Mouse (Mus musculus) megakaryocyte, adult 5-6 weeks (primary cell): ENCODE measurements around the gene Adcy9. TPM values are rescaled to one million over a fixed set of nuclear protein-coding genes. Genes with fewer than 3 reads are reported as not detected.

Source experiments
- ATAC-seq: 2 replicates; pipeline ENCODE4 v1.8.0; 2016; ENCODE audit warnings: mild to moderate bottlenecking, inconsistent platforms; ENCODE audit not compliant: poor library complexity, severe bottlenecking
- total RNA-seq, 2 experiments: library from RNA; stranded (forward) in 1 of 2; stranded (reverse) in 1 of 2; fragments of 153-499, 151-499 nt in 1 of 2; fragments of 221-1000, 200-1000 nt in 1 of 2; gene quantifications; 2 replicates each; pipeline versions ENCODE4 v1.2.3 to v1.2.4; 2015 to 2017

Adcy9 gene
- total RNA-seq, 2 experiments from 2014 or later: 2.3 to 3.0 TPM

- ATAC-seq: peak; percentile 28
Measured at GRCm38 (mm10) chr16:4419546-4420297, 576 bp downstream of the Adcy9 start.

DNA sequence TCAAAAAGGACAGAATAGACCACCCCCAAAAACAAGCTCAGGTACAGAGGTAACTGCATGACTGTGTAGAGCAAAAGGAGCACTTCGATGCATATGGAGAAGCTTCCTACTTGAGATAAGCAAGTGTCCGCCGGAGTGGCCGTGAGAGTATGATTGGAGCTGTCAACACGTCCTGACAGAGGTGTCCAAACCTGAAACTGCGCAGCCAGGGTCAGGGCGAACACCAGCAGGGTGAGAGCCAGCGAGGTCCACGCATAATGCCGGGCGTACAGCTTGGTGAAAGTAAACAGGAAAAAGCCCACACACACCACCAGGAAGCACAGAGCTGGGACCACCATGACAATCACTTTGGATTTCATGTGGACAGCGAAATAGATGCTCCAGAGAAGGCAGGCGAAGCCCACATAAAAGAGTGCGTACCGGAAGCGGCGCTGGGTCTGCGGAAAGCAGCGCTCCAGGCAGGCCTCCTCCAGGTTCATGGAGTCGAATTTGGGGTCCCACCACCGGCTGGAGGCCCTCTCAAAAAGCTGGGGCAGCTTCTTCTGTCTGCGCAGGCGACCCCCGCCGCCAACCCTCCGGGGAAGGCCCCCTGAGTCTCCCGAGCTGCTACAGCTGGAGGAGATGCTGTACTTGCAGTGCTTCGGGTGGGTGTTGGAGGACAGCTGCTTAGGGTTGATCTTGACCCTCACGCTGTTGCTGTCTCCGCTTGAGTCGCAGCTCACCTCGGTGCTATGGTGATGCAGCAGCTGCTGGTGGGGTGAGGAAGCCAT lies 1.3 kb downstream of the Adcy9 start:
- 0 out of 2 replicates have a peak, but pooled peaks have one; percentile 4 for ATAC-seq

DNA sequence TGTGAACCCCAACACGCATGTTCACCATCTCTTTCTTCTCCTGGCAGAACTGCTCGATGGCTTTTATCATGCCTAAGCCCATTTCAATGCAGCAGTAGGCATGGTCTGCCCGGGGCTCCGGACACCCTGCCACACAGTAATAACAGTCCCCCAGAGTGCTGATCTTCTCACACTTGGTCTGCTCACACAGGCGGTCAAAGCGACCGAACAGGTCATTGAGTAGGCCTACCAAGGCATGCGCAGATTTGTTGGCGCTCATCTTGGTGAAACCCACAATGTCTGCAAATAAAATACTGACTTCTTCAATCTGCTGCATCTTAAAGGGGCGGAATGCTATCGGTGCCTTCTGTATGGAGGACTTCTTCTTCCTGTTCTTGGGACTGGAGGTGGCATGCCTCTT lies 2.2 kb downstream of the Adcy9 start:
- no peak for ATAC-seq

- no peak for ATAC-seq
Measured at GRCm38 (mm10) chr16:4417455-4417854, 2.8 kb downstream of the Adcy9 start.

- ATAC-seq: no peak
Measured at GRCm38 (mm10) chr16:4414881-4415585, 5.3 kb downstream of the Adcy9 start.

DNA sequence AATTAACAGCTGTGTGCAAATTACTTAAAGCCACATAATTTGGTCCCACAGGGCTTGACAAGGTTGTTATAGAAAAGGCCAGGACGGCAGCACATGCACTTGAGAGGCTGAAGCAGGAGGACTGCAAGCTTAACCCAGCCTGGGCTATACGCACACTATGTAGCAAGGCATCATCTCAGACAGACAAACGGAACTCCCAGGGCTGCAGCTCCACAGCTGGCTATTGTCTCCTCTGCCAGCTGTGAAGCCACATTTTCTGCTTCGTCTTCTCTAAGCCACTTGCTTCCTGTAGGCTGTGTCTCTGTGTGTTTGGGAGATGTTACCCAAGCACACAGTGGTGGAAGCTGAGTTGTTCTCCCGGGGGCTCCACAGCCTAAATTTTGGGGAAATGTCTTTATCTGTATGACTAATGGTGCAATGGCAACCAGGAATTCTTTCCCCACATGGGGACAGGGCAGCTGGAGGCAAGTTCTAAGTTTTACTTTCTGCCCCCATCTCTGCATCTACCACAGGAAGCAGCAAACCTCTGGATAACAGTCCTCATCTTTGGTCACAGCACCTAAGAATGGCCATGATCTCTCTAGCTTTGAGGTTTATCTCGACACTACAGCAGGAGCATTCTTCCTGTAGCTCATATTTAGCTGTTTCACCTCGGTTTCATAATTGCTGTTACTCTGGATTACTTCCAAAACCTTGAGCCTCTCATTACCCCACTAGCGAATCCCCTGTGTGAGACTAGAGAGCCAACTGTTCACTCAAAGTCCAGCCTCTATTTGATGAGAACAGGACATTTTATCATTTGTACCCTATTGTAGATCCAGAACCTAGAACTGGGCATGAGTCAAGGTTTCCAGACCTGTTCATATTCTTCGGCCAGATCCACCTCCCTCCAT lies 6.1 kb downstream of the Adcy9 start:
- peak; percentile 63 for ATAC-seq

GRCm38 (mm10) chr16:4413301-4413700 lies 7.0 kb downstream of the Adcy9 start:
- 0 out of 2 replicates have a peak, but pooled peaks have one; percentile 20 for ATAC-seq

- no peak for ATAC-seq
Measured at GRCm38 (mm10) chr16:4412298-4412697, 8.0 kb downstream of the Adcy9 start.

- ATAC-seq: no peak
Measured at GRCm38 (mm10) chr16:4411296-4411695, 9.0 kb downstream of the Adcy9 start.

DNA sequence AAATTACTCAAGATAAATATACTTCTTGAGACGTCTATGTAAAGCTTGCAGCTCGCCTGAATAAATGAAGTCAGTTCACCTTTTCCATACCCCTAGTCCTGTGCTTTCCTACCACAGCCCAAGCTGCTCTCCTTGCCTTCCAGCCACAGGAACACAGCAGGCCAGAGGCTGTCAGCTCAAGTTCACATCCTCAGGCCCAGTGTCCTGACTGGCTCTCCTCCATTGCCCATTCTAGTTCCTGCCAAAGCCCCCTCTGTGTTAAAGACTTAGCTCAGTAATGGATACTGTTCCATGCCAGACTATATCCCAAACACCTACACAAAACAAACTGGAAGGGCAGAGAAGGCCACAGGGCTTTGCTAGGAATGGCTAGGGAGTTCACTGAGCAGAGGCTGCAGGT lies 12.8 kb downstream of the Adcy9 start:
- ATAC-seq: no peak

- ATAC-seq: no peak
Measured at GRCm38 (mm10) chr16:4406706-4407105, 13.6 kb downstream of the Adcy9 start.

DNA sequence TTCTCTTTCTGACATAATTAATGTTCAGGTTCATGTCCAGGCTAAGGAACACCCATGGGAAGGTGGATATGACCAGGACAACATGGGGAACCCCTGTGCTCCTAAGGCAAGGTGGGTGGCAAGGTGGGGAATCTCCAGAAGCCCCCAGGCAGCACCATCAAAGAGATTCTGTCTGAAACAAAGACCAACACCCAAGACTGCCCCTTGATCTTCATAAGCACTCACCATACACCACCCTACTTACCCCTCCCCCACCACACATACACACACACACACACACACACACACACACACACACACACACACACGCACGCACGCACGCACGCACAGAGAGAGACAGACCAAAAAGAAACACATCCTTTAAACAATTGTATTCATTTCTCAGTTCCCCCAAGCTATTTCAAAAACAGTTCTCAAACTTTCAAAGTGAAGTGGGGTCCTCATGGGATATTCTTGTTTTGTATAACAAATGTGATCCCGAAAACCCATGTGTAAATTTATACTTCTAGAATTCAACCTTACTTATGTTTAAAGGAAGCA lies 14.2 kb downstream of the Adcy9 start:
- no peak for ATAC-seq

DNA sequence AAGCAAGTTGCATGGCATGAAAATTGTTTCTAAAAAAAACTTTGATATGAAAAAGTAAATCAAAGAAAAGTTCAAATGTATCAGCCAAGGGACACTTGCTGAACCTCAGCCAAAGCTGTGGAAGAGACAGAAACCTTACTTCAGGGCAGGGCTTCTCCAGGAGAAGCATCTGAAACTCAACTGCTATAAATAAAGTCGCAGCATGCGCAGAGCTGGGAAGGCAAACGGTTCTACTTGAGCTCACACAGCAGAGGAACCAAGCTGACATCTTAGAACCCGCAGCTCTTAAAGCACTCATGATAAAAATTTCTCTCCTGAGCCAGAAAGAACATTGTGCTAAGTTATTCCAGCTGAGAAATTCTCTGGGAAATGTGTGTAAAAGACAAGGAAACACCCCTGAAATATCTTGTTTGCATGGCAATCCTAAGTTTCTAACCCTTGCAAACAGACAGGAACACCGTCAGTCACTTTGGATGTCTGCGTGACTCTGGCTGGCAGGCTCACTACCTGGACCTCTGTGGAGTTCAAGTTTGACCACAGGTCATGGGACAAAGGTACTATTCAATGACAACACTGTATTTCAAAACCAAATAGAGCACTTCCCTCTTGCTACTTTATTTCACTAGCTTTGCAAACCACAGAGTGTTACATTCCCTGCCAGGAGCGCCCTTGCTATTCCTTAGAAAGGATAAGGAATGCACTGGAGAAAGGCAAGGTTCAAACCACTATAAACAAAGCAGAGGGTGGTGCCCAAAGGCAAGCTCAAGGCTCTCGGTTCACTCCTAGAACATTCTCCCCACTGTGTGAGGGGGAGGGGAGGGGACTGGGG lies 15.2 kb downstream of the Adcy9 start:
- ATAC-seq: peak; percentile 86

DNA sequence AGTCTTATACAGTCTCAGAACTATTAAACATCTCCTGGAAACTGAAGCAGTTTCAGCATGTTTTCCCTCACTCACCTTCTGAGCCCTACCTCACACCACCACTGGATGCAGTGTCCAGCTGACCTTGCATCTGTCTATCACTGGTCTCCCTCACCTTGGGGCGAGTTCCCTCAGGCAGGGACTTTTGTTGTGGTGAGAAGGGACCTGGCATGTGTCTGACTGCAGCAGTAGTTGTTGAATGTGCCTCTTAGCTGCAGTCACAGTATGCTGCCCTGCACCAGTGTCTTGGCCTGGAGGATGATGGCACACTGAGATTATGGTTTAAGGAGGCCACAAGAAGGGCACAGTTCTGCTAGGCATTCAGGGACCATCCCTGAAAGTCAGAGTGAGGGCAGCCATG lies 19.2 kb downstream of the Adcy9 start:
- no peak for ATAC-seq

DNA sequence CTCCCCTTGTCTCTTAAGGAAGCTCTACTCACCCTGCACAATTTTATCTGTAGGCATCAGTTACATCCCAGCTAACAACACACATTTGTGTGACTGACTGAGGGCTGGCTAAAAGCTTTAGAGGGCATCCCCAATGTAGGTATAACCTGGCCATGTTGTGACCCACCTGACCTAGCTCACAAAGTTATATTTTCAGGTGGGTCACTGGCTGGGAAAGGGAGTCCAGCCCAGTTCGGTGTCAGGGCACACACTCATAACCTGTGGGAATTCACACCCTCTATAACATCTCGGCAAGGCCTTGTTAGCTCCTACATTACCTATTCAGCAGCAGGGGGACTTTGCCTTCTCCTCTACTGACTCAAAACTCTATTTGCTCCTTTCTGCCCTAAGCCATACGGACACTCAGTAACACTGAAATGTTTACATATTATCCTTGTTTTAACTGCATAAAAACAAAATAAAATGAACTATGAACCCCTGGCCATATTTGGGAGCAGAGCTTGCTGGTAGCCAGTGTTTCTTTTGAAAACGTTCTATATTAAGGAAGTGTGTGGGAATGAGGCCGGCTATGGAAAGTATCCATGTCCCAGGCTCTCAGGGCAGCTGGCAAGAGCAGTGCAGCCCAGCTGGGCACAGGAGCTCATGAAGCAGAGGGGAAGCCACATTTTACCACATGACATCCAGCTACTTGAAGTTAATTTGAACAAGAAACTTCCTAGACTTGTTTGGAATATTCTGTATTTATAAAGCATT lies 20.7 kb downstream of the Adcy9 start:
- ATAC-seq: no peak

DNA sequence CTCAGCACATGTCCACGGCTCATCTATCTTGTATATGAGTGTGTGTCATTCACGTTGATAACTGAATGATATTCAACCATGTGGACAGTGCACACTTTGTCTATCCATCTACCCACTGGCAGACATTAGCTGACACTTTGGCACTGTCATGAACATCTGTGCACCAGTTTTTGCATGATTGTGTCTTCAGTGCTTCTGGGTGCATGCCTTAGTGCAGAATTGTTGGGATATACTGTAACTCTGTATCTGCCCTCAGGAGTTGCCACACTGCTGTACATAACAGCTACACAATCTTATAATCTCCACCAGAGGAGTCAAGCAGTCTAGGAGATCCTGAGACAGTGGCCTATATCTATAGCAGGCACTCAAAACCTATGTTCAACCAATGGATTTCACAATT lies 21.5 kb downstream of the Adcy9 start:
- ATAC-seq: no peak

DNA sequence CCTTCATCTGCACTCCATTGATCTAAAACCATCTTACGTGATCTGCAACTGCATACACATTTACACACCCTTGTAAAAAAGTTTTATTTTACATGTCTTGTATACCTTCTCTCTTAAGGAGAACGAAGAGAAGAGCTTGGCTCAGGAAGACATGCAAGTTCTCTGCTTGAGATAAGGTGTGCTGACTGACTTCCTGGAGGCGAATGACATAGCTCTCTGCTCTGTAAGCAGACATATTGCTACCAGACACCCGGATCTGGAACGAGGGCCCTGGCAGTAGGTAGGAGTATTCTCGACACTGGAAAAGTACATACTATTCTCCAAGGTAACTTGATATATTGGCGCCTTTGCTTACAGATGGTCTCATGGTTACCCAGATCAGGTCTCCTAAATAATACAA lies 22.7 kb downstream of the Adcy9 start:
- no peak for ATAC-seq

DNA sequence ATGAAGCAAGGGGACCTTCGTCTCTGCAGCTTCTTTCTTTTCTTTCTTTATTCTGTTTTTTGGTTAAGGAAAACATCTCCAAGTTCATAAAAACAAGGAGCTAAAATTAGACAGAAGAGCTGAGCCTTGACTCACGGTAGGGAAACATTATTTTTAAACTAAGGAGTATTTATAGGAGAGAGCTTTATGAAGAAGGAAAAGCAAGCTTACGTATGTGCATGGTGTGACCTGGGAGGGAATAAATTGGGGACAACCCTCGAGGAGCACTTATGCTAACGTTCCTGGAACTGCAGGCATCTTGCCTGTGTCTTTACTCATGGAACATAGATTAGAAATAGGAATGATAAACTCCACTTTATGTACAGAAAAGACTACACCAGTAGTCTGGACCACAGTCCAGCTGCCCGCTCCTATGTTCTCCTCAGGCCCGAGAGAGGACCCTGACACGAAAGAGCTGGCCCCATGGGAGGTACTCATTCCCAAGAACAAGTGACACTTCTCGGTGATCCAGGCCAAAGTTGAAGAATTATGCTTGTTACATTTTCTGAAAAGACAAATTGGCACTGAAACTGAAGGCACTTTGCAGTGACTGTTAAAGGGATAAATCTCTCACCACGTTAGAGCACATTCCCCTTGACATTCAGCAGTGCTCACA lies 24.5 kb downstream of the Adcy9 start:
- no peak for ATAC-seq
